Mouse (Mus musculus) skeletal muscle tissue, postnatal 0 days (tissue): ENCODE data around the gene Pde1b. TPM values are rescaled to one million over a fixed set of nuclear protein-coding genes. Genes with fewer than 3 reads are reported as not detected.

Source experiments
- polyA plus RNA-seq: library from polyadenylated mRNA; unstranded; fragments of >200 nt; fragmentation: Nextera tagmentation; extraction: Ambion mirVana; gene quantifications from 2 replicates; pipeline ENCODE4 v1.2.1, GENCODE M21; 2015

Gene Pde1b
- 1.1 and 1.3 TPM in 2 replicates for polyA plus RNA-seq

GRCm38 (mm10) chr15:103502435-103503250 is at the start of gene Pde1b:
Pde1b (plus strand) TSS chr15:103503034.

DNA sequence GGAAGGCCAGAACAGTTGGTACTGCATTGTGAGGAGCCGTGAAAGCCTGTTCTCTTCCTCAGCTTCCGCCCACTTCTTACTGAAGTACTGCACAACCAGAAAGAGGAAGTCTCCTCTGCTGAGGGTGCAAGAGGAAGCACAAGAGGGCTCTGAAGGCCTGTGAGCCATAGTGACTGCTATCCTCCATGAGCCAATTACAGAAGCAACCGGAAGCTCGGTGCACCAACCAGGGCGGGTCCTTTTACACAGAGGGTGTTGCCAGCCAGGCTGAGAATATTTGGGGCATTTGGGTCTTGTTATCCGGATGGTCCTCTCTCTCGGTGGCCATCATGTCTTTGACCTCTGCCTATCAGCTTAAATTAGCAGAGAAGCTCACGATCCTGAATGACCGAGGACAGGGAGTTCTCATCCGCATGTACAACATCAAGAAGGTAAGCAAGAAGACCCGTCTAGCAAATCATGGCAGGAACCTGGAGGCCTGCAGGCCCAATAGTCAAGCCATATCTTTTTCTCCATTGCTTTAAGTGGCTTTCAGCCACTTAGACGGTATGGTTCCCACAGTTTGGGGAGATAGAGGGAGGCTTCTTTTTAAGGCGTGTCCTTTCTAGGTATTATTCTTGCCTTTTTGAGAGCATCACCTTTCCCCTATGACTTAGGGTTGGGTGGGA is 49.1 kb upstream of the Pde1b start, which contains the start of gene Nckap1l:
TSS of gene Nckap1l (plus strand) at position 244 of the 668 bp plus-strand sequence.

GRCm38 (mm10) chr15:103537822-103538213 is 35.0 kb downstream of the Pde1b start, which contains the start of gene Ppp1r1a:
Ppp1r1a (minus strand) TSS chr15:103538003.

DNA sequence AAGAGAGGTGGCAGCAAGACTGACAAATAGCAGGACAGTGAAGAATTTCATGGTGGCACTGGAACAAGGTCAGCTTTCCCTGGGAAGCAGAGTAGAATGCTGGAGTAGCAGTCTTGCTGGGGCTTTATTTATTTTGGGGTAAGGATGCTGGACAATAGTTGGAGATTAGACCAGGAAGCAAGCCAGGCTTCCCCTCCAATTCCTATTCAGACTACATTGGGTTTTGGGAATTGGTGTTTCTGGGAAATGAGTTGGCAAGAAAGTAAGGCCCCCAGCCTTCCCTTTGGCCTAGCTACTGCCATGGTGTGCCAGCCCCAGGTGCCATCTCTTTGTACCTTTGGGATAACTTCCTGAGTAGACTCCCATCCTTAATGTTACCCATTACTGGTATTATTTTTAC is 62.1 kb downstream of the Pde1b start, which contains the start of gene Glycam1:
TSS of gene Glycam1 (minus strand) at position 101 of the 400 bp plus-strand sequence.

Other genes starting within 250 kb of the Pde1b start
- gene Nfe2, start 244.6 kb upstream of the Pde1b start, polyA plus RNA-seq: 0.59 and 0.71 TPM in 2 replicates
- gene Copz1, start 230.3 kb upstream of the Pde1b start, polyA plus RNA-seq: 82.6 and 111 TPM in 2 replicates
- gene Gpr84, start 192.4 kb upstream of the Pde1b start, polyA plus RNA-seq: 0.14 TPM in 1 of 2 replicates, not detected in the other
- 11.7 and 14.2 TPM in 2 replicates for gene Zfp385a, start 162.9 kb upstream of the Pde1b start, polyA plus RNA-seq
- gene Itga5, start 136.3 kb upstream of the Pde1b start, polyA plus RNA-seq: 28.8 and 29.7 TPM in 2 replicates
- gene Gtsf1, start 72.6 kb upstream of the Pde1b start, polyA plus RNA-seq: 0.34 TPM in 1 of 2 replicates, not detected in the other
- gene Gtsf2, start 54.6 kb upstream of the Pde1b start, polyA plus RNA-seq: not detected in 2 replicates
- 2.5 and 3.1 TPM in 2 replicates for gene Nckap1l, start 49.2 kb upstream of the Pde1b start, polyA plus RNA-seq
- 84.1 and 105 TPM in 2 replicates for gene Ppp1r1a, start 35.0 kb downstream of the Pde1b start, polyA plus RNA-seq
- 0.16 and 0.67 TPM in 2 replicates for gene Glycam1, start 62.0 kb downstream of the Pde1b start, polyA plus RNA-seq